Mouse (Mus musculus) cortical plate, adult 2 months (tissue): ENCODE data around the gene Slc46a2.

Experiments used
- CTCF ChIP-seq: fragments of 200-500 bp; IDR thresholded peaks from 2 replicates; pipeline ENCODE4 v1.5.1; 2011; ENCODE audit warnings: mild to moderate bottlenecking, control low read depth, low read length; ENCODE audit not compliant: insufficient read depth; ENCODE audit errors: extremely low read depth
- POLR2A ChIP-seq: fragments of 200-500 bp; IDR thresholded peaks from 2 replicates; pipeline ENCODE4 v1.6.1; 2011; ENCODE audit warnings: mild to moderate bottlenecking, low read length, control low read depth; ENCODE audit not compliant: insufficient read depth; ENCODE audit errors: extremely low read depth

GRCm38 (mm10) chr4:59917966-59918365, 3.1 kb upstream of the Slc46a2 start:
- TF ChIP-seq CTCF (no peak), POLR2A (no peak)
